Mouse (Mus musculus): ENCODE data around the gene Uqcrc1.

Gene Uqcrc1

DNA sequence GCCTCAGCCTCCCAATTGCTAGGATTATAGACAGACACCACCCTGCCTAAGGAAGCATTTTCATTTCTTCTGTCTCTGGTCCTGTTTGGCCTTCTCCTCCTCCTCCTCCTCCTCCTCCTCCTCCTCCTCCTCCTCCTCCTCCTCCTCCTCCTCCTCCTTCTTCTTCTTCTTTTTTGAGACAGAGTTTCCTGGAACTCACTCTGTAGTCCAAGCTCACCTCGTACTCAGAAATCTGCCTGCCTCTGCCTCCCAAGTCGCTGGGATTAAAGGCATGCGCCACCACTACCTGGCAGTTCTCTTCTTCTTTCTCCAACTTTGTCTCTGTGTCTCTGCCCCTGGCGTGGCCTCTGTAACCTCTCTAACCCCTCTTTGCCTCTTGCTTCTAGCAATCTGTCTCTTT lies 49.3 kb downstream of the Uqcrc1 start, which contains the start of gene Ucn2:
Gene Ucn2 (plus strand): TSS at position 301 of the 400 bp plus-strand sequence.
- in situ Hi-C loops (cut with MseI, MboI): no loop called here

DNA sequence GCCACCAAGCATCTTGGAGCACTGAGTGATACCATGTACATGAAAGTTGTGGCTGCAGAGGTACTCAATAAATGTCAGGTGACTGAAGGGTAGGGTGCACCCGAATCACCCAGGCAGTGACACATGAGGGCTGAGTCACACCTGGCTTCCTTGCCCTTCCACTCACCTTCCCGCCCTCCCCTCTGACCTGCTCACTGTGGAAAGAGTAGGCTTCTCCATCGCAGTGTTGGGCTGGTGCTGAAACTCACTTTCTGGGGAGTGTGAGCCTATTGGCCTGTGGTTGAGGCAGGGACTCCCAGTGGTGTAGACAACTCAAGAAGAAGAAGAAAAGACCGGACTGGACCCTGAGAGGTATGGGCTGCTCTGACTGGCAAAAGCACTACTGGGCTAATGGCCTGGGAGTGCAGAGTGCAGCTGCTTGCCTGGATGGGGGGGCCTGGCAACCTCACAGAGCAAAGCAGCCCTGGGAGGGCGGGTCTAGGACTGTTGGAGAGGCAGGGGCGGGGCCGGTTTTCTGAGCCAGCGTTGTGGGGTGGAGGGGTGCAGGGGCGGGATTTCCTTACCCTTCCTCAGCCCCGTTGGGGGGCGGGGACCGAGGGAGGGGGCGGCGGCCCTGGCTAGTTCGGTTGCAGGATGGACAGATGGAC lies 51.4 kb downstream of the Uqcrc1 start:
- in situ Hi-C loops (cut with MseI, MboI): no loop called here

DNA sequence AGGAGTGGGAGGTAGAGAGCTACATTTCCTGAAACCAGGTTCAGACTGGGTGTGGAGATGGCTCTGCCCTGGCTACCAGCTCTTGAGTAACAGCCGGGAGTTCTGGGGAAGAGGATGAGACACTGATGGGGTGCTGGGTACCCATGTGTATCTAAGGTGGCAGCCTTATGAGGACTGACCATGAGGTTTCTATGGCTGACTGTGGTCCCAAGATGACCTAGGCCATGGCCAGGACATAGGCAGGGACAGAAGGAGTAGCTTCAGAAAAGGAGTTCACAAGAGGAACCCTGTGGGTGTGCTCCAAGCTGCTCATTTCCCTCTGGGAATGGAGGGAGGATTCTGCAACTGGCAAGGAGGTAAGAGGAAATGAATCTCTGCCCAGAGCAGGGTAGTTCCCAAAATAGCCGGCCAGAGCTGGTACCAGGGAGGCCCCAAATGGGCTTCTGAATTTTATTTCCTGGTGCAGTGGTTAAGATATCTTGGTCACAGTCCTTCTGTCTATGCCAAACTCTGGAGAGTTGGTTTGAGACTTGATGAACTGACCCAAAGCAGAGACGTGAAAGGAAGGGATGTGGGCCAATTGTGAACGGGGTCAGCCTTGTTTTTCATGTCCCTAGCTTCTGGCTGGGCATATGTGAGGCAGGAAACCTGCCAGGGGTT lies 53.5 kb downstream of the Uqcrc1 start:
- in situ Hi-C loops (cut with MseI, MboI): no loop called here

DNA sequence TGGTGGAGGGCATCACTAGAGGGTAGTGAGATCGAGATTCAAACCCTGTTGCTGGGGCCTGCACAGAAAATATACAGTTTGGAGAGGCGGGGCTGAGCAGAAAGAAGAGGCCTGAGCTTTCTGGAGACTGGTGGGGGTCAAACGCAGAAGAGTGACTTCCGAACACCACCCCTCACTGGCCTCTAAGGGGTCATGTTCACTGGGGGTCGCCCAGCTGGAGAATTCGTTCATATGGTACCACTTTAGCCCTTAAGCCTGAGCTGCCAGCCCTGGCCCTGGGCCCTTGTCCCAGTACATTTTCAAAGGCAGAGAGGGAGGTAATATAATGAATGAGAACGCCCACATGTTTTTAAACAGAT lies 54.0 kb downstream of the Uqcrc1 start:
- in situ Hi-C loops (cut with MseI, MboI): no loop called here

DNA sequence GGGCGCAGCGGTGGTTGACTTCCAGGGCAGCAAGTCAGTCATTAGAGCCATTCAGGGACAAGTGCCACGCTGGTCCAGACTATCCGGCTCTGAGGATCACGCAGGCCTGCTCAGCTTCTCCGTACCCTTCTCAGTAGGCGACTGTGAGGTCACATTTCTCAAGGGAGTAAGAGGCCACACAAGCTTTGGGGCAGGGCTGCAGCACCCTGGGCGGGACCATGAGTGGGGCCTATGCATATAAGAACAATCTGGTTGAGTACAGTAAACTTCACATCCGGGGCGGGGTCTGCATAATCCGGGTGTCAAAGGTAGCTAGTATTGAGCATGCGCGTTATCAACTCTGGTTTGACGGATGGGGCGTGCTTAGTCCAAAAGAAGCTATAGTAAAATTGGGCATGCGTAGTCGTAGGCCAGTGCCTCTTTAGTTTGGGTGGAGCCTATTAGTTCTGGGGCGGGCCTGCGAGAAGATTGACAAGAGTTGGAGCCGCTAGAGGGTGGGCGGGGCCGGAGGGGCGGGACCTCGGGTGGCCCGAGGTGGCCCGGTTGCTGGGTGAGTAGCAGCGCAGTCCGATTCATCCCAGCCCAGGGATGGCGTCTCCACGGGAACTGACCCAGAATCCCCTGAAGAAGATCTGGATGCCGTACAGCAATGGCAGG lies 55.1 kb downstream of the Uqcrc1 start, which contains the start of gene Pfkfb4:
Gene Pfkfb4 (plus strand): TSS at position 351 of the 657 bp plus-strand sequence.
- in situ Hi-C loops (cut with MseI, MboI): no loop called here

DNA sequence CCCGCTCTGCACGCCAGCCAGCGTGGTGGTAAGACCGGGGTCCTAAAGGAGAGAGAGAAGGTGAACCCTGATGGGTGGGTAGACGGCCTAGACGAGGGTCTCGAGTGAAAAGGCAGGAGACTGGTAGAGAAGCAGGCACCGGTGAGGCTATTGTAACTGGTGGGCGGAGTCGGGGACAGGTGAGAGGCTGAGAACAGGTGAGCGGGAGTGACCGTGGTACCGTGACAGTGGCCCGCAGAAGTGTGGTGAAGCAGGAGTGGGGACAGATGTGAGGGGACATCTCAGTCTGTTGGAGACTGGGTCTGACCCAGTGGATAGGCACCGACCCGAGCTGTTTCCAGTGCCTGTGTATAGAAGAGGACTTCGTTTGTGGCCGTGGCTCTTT lies 55.6 kb downstream of the Uqcrc1 start:
- in situ Hi-C loops (cut with MseI, MboI): no loop called here

DNA sequence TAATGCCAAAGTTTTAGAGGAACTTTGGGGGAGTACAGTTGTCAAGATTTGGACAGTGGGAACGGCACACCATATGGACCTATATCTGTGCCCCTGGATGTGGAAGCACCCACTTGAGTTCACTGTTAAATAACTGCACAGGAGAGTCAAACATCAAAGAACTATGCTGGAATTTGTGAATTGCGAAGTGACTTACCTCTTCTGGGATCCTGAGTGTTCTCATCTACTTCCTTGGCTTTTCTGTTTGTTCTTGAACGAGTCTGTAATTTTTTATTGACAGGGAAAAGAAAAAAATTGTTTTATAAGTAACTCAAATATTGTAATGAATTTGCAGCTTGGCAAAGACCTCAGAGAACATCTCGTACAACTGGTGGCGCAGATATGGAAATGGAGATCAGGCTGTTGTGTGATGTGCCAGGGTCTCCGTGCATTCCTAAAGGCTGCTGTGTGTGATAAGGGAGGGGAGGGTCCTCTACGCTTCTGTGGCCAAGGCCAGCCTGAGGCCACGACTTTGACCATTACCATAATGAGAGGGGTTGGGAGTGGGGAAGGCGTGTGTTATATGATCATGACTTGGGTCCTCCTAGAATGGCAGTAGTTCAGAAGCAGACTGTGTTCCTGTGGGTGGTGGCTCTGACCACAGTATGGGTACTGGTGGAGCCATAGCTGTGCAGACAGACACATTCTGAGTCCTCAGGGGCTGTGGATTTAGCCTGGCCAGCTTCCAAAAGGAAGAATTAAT lies 56.4 kb downstream of the Uqcrc1 start:
- in situ Hi-C loops (cut with MseI, MboI): no loop called here

DNA sequence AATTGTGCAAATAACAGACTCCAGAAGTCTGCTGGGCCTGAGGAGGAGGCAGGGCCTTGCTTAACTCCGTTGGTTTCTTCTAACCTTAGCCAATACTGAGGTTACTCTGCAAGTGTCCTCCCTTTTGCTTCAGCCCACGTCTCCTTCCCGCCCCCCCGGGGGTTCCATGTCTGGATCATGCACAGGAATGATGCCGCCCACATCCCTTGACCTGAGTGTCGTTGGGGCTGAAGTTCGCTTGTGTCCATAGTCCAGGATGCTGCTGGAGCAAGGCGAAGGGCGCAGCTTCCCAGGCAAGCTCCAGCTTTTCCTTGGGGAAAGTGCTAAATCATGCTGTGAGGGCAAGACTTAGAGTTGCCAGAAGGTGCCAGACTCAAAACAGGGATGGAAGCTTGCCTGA lies 60.0 kb downstream of the Uqcrc1 start:
- in situ Hi-C loops (cut with MseI, MboI): no loop called here

DNA sequence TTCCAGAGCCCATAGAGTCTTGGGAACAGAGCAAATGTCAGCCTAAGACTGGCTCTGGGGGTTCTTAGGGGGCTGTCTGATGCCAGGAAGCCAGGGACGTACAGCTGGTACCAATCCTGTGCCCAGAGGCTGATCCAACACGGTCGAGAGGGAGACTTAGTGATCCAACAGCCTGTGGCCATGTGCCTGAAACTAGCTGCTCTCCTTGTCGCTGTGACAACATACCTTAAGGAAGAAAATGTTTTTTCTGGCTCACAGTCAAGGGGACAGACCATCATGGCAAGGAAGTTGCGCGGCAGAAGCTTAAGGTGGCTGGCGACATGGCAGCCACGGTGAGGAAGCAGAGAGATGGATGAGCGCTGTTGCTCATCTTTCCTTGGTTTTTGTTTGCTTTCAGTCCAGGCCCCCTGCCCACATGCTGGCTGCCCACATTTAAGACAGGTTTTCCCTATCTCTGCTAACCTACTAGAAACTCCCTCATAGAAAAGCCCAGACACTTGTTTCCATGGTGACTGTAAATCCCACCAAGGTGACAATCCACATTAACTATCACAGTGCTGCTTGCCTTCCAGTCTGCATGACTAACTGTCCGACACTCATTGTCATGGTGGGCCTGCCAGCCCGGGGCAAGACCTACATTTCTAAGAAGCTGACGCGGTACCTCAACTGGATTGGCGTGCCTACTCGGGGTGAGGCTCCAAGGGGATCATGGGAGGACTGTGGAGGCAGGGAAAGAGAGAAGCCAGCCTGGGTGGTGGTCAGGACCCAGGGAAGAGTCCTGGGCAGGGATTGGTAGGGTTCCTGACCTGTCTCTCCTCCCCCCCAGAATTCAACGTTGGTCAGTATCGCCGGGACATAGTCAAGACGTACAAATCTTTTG lies 62.1 kb downstream of the Uqcrc1 start:
- in situ Hi-C loops (cut with MseI, MboI): no loop called here

DNA sequence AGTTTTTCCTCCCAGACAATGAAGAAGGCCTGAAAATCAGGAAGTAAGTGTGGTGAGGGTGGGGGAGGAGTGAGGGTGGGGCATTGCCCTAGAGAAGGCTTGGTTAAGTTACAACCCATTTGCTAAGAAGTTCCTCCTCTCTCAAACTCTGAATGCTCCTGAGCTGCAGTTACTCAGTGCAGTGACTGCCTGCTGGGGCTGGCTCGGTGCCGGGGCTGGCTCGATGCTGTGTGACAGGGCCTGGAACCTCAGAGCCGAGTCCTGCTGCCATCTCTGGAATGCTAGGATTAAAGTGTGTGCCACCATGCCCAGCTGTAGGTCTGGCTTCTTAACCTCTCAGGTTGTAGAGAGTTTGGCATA lies 62.7 kb downstream of the Uqcrc1 start:
- in situ Hi-C loops (cut with MseI, MboI): no loop called here

All from mouse trophoblast stem cell (cell line).